Mouse (Mus musculus): ENCODE data around the gene H2-Eb2.
"Not testable (repeated sequence)": the region's sequence is repeated elsewhere in the genome, so short reads cannot be mapped to it uniquely, and the experiment has no call there.

H2-Eb2 gene

DNA sequence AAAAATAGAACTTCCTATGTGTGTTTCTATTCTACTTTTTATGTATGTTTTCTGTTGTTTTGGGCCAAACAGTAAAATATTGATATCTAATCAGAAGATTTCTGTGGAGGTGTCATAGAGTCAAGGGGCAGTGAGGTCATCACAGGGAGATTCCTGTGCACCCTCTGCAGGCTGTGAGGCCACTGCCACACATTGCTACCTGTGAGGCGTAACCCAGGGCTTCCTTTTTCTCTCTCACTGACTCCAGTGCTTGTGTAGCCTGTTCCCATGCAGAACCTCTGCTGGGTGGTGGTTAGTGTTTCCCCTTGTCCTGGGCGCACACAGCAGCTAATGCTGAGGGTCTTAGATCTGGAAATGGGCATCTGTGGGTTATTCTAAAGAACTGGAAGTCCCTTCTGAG is 19.1 kb upstream of the H2-Eb2 start:
- no peak for DNase-seq (ENCODE audit: extremely low spot score)

DNA sequence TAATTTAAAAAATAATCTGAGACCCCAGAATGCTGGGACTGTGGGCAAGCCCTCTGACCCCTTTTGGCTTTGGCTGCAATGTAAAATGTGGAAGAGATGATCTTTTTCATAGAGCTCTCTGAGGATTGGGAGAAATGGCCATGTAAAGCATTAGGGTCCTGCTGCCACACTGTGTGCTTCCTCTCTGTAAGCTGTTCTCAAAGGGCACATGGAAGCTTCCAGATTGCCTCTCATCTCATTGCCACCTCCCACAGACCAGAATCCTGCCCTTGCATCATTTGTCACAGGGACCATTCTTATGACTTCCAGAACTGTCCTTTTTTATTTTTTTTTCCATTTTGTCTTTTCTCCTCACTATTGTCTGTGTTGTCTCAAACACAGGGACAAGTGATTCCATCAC is 18.2 kb upstream of the H2-Eb2 start:
- DNase-seq (ENCODE audit: extremely low spot score): no peak

DNA sequence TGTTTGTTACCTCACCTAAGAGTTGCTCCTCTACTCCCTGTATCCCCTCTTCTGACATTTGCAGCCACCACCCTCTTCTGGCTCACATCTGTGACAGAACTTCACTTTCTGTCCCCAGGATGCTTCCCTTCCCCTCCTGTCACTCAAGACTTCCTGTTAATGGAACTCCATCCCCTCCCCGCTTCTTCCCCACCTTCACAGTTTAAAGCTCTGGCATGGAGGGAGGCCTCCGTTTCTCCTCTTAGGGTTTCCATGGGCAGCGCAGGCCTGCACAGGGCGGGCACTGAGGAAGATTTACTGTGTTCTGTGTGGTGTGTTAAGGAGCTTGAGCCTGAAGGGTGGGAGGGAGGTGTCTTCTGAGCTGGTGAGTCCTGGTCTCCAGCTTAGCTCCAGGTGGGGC is 17.3 kb upstream of the H2-Eb2 start:
- DNase-seq (ENCODE audit: extremely low spot score): no peak

DNA sequence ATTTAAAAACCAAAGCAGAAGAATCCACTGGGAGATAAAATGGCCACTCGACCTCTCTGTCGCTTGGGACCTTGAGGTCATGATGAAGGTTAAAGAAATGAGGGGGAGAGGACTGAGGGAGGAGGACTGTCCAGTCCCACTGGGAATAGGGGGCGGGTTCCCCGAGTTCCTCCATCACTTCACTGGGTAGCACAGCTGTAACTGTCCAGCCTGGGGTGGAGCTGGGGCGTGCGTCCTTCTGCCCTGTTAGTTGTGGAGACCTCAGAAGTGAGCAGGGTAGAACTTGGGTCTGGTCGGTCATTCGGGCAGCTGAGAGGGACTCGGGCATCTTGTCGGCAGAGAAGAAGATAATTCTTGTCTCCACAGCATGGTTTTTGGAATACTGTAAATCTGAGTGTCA is 16.2 kb upstream of the H2-Eb2 start:
- peak; percentile 24 for DNase-seq (ENCODE audit: extremely low spot score)

DNA sequence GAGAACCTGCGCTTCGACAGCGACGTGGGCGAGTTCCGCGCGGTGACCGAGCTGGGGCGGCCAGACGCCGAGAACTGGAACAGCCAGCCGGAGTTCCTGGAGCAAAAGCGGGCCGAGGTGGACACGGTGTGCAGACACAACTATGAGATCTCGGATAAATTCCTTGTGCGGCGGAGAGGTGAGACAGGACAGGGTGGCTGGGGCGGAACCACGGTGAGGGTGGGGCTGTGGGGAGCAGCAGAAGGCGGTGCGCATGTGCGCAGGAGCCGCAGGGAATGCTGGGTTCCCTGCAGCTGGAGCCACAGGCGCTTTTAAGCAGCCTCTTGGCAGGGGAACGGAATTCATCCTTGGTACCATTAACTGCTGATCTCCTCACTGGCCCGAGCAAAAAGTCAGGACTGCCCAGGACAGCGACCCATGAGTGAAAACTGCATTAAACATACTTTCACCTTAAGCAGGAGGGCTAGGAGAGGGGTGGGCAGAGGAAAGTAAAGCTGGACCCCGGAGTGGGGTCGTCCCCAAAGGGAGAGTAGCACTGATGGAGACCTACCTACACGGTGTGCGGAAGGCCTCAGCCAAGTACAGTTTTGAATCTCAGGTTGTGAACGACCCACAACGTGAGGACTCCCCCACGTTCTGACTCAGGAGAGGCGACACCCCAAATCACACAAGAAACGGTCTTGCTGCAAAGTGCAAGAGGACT is 15.6 kb upstream of the H2-Eb2 start:
- peak; percentile 71 for DNase-seq (ENCODE audit: extremely low spot score)

DNA sequence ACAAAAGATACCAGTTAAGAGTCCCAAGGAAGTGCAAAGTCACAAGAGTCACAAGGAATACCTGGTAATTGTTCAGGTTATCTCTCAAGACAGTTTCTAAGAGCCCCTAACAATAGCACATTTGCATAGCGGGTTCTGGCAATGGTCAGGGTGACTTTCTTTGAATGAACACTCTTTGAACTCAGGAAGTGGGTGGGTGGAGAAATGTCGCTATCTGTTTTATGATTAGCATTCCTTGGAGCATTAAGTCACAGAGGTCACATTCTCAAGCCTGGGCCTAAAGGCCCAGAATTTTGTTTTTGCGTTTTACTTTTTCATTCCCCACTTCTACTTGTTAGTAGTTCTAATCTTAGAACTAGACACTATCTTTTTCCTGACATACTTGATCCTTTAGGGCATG is 14.9 kb upstream of the H2-Eb2 start:
- DNase-seq (ENCODE audit: extremely low spot score): not testable (repeated sequence)

DNA sequence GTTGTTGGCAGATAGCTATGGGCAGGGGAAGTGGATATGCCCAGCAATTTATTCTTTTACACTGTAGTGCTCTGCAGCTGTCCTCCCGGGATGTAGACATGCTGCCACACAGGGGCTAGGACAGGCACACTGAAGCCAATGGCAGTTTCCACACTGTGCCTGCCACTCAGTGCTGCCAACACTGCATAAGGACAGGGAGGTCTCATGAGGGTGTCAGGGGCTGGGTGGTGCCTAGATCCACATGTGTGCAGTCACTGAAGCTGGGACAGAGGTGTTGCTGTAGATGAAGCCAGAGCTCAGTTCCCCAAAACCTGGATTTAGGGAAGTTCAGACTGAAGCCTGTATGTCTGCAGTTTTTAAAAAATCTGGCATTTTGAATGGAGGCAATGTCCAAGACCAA is 13.3 kb upstream of the H2-Eb2 start:
- no peak for DNase-seq (ENCODE audit: extremely low spot score)

DNA sequence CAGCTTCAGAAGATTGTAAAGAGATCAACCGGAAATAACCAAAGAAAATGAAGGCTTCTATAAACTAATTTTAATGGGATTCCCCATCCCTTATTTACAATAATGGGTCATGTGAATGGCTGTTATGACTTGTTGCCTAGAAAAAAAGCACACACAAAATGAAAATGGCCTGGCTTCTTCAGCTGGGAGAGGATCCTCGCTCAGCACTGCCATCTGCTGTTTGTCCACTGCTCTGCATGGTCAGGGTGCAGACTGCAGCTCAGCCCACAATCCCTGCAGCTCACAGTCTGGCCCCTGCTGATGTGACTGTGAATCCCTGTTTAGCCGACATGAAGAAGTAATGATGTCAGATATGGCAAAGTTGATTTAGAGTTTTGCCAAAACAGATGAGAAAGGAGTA is 12.1 kb upstream of the H2-Eb2 start:
- DNase-seq (ENCODE audit: extremely low spot score): peak; percentile 77

DNA sequence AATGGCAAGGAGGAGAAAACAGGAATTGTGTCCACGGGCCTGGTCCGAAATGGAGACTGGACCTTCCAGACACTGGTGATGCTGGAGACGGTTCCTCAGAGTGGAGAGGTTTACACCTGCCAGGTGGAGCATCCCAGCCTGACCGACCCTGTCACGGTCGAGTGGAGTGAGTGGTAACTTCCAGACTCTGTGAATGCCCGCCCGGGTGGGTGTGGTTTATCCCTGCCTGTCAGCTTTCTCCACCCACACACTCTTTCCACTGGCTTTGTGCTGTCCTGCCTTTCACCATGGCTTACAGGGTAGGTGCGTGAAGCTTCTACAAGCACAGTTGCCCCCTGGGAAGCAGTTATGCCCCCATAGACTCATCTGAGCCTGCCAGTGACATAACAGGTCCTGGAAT is 11.2 kb upstream of the H2-Eb2 start:
- no peak for DNase-seq (ENCODE audit: extremely low spot score)

DNA sequence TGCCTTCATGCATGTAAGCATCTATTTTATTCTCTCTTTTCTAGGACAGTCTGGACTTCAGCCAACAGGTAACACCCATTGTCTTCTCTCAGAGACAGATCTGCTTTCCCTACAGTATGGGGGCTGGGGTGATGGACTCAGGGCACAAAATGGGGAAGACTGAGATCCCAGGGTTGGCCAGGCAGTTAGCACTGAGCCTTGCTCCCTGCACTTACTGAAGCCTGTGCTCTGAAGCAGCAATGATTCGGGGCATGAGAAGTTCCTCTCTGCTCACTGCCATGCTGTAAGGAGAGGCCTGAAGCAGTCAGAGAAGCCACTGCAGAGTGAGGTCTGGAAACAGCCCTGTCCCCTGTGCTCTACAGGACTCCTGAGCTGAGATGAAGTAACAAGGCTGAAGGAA is 10.0 kb upstream of the H2-Eb2 start:
- no peak for DNase-seq (ENCODE audit: extremely low spot score)

DNA sequence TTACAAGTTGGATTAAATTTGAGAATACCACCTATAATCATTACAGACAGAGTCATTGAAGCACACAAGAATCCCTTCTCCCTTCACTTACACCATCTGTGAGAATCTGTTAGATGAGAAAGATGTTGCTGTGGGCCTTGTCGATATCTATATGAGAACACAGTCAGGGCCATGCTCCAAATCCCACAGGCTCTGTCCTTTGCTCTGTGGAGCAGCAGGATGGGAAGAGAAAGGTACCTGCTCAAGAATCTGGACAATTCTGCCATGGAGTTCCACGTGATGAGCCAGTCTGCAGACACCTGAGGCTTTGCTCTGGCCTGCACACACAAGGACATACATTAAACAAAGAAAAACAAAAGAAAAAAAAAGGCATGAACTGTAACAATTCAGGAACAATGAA is 8.8 kb upstream of the H2-Eb2 start:
- no peak for DNase-seq (ENCODE audit: extremely low spot score)

DNA sequence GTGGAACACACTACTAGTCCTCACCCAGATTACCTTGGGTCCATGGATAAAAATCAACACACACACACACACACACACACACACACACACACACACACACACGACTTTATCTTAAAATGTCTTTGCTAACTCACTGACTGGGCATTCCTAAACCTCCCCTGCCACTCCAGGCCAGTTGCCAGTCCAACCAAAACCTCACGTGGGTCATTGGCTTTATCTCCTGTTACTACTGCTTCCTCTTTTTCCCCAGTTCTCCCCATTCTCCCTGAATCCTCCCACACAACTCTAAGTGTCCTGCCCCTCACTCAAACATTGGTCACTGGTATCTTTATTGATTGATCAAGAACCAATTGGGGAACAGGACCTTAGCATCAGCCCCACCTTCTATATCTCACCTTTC is 8.2 kb upstream of the H2-Eb2 start:
- no peak for DNase-seq (ENCODE audit: extremely low spot score)

DNA sequence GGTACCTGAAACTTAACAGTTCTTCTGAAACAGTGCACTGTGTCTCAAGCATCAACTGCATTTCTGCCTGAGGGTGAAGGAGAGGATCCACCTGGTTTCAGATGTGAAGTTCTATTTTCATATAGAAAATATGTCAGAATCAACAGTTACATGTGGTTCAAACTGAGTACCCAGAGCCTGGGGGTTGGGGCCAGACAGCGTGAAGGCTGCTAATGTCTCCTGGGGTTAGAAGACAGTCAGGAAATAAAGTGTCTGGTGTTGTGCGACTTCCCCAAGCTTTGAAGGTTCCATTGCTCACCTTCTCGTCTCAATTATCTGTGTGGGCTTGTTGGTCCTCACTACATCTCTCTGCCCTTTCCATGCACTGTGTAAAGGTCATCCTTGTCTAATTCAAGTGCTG is 908 bp downstream of the H2-Eb2 start:
- no peak for DNase-seq (ENCODE audit: extremely low spot score)

DNA sequence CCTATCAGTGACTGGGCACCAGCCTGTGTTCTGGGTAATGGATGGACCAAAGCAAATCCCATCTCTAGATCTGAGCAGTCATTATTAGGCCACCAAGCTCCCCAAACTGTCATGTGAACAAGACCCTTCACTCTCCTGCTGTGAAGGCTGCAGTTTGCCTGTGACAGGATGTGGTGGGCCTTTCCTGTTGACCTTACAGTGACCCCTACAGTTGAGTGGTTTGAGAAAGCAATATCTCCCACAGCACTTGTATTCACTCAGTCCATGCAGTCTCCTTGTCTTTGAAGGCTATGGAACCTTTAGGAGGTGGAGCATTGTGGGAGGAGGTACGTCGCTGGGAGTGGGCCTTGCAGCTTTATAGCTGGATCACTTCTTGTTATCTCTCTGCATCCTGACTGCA is 4.3 kb downstream of the H2-Eb2 start:
- no peak for DNase-seq (ENCODE audit: extremely low spot score)

DNA sequence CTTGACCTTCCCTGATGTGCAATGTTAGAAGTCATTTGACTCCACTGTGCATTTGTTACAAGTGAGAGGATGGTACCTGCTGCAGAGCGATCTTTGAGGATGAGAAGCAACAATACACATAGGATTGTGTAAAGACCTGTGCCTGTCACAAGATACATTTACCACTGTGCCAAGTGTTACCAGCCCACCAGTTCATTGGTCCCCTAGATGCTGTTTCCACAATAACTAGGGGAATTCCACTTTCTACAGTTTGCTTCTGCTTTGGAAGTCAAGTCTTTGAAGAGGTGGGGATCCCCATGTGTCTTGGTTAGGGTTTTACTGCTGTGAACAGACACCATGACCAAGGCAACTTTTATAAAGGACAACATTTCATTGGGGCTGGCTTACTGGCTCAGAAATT is 5.7 kb downstream of the H2-Eb2 start:
- DNase-seq (ENCODE audit: extremely low spot score): no peak

DNA sequence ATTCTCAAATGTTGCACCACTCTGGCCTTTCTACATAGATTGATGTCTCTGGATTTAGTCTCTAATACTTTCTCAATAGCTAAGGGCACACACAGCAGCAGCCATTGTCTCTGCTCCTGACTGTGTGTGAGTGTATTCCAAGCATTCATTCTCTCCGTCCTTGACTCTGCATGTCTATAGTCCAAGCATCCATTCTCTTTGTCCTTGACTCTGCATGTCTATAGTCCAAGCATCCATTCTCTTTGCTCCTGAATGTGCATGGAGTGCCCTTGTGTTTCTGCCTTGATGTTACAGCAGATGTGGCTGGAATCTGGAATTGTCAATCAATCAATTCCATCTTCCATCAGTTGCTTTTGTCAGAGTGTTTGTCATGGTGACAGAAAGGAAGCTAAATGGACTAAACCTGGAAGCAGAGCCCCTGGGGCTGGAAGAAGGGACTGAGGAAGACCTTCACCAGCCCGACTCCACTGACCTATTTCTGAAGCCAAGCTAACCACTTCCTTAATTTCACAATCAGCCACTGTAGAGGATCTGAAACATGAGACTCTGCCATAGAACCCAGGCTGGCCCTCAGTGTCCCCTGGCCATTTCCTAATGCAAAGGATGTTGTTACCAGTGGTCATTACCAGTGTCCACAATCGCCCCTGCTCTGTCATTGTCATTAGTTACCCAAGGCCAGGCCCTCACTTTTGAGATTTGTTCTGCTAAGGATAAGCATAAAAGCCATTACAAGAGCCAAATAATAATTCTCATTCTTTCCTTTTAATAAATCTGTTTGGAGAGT is 15.3 kb downstream of the H2-Eb2 start:
- no peak for DNase-seq (ENCODE audit: extremely low spot score)

DNA sequence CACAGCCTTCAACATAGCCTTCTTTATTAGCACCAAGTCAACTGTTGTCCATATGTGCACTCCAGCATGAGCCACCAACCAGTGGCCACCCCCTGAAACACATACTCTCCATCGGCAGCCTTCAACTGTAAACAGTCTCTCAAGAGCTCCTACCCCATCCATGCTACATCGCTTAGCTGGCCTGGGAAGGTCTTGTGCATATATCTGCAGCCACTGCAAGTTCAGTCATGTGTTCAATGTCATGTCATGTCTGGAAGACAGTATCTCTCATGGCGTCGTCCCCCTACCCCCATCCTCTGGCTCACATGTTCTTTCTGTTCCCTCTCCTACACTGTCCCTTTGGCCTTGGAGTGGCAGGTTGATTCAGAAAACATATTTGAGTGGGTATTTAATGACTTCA is 19.4 kb downstream of the H2-Eb2 start:
- DNase-seq (ENCODE audit: extremely low spot score): no peak

DNA sequence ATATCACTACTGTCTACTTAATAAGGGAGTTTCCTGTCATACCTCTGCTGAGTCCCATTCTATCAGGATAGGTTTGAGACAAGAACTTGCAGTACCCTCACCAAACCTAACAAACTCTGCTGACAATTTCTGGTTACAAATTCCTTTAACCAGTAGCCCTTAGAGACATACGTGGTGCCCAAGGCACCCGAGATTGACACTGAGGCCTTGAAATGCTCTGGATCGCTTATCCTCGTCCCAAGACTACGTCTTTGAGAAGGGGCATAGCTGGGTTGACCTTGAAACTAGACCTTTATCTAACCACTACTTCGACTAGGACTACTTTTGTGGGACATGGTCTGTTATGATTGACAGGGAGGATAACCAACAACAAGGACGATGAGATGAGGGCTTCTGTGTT is 20.0 kb downstream of the H2-Eb2 start:
- DNase-seq (ENCODE audit: extremely low spot score): no peak

DNA sequence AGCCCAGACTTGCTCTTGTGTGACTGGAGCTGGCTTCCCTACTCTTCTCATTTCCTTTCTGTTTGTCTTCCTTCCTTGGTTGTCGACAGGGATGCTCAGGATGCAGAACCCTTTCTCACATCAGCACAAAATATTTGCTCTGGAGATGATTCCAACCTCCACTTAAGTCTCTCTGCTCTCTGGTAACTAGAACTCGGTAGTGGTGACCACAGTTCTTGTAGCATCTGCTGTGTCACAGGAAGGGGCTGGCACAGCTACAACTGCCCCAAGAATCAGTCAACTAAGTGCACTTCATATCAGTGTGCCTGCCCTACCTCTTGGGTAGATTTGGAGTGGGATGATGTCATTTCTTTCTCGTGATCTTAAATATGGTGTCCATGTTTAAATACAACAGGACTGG is 20.6 kb downstream of the H2-Eb2 start:
- no peak for DNase-seq (ENCODE audit: extremely low spot score)

DNA sequence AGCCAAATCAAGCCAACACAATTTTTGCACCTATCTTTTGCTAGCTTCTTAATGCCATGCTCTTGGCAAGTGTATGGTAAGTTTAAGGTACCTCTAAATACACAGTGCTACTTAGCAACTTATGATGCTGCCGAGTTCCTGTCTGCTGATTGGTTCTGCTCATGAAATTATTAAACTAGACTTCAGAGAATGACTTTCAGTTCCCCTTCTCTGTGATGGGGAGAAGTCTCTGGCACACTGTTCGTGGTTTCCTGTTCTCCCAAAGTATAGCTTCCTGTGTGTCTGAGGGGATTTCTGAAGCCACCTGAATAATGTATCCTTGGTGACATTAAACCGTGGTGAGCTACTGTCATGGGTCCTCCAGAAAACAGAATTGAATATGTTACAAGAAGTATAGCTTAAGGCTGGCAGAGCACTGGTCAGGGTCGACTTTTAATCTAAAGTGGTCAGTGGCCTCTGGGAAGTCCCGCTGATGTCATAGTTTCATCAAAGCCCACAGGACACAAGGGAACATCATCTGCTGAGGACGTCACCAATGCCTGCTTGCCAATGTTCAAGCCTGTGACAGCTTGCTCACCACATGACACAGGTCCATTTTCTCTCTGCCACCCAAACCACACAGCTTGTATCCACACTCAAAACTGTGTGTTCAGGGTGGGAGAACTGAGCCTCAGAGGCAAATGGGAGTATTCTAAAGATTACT is 22.3 kb downstream of the H2-Eb2 start:
- DNase-seq (ENCODE audit: extremely low spot score): no peak

DNA sequence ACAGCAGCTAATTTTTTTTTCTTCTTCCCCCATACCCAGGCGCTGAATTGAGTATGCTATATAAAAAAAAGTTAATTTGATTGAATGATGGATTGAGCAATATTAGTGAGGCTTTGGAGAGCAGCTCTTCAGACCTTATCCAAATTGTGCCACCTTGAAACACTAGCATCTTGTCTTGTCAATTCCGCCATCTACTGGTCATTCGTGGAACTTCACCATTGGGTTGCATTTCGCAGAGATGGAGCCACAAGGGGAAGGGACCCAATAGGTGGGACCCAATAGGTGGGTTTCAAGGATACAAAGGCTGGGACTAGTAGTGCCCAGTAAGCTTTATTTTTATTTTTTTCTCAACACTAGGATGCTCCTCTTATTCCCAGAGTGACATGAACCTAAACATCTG is 24.0 kb downstream of the H2-Eb2 start:
- peak; percentile 75 for DNase-seq (ENCODE audit: extremely low spot score)

DNA sequence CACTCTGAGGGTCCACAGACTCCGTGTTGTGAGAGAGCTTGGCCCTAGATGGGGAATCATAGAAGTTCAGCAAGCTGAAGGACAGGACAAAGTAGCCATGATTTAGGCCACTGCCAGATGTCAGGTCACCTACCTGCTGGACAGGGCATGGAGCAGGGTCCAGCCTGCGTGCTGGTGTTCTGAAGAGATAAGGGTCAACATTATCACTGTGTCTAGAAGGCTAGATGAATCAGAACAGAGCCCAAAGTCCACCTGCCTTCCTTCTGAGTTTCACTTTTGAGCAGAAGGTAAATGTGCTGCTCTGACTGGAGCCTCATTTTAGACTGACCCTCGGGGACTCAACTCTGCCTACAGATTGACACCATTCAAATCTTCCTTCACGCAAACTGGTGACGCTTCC is 29.1 kb downstream of the H2-Eb2 start, which contains the start of gene Btnl2:
TSS of gene Btnl2 (plus strand) at position 284 of the 400 bp plus-strand sequence.
- DNase-seq (ENCODE audit: extremely low spot score): no peak

DNA sequence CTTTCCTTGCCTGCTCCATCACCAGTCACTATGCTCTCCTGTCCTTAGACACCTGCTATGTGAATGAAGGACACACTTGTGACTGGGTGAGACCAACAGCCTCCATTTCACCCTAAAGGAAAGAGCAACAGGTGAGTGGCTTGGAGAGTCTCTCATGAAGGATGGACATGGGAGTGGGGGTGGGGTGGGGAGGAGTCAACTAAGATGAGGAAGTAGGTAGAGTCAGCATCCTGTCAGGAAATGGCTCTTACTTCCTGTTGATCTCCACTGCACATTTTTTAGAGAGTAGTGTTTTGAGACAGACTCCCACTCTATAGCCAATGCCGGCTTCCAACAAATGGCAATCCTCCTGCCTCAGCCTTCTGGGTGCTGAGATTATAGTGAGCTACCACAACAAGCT is 29.5 kb downstream of the H2-Eb2 start:
- DNase-seq (ENCODE audit: extremely low spot score): no peak
